Mouse (Mus musculus) CD4-positive, CD25-positive, alpha-beta regulatory T cell, adult 2 months (primary cell): Measurements from ENCODE around the gene Arl8a.

Source experiments
- DNase-seq: peaks from one replicate; pipeline ENCODE4 v3.0.0-alpha.2; 2012; ENCODE audit warnings: low read depth, low spot score

The Arl8a gene

DNA sequence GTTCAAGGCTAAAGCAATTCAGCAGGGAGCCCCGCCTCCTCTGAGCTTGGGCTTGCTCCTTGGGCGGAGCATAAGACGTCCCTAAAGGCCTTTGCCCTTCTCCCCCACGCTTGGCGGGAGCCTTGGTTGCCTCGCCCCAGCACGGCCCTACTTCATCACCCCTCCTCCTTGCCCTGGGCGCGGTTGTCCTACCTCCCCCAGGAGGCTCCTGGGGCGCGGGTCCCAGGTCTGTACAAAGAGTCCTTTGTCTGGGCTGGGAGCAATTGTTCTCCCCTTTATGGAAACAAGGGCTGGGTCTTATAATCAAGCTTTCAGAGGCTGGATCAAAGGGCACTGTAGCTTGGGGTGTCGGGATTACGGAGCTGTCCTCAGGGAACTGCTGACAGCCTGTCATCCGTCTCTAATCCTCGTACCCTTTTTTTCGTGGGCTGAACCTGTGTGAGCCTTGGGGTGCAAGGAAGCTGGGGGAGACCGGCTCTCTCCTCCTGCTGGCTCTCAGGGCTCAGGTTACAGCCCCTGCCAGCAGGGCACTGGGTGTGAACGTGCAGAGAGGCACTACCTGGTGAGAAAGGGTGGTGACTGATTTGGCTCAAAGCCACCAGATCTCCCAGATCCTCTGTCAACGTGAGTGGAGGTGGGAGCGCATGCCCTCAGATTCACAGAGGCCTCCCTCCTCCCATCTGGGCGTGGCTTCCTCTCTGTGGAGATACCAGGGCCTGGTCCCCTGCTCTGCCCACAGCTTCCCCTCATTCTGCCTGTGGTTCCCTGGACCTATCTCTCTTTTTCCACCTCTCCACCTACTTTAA, 52.6 kb downstream of the Arl8a start:
- DNase-seq, result peak; percentile 7

DNA sequence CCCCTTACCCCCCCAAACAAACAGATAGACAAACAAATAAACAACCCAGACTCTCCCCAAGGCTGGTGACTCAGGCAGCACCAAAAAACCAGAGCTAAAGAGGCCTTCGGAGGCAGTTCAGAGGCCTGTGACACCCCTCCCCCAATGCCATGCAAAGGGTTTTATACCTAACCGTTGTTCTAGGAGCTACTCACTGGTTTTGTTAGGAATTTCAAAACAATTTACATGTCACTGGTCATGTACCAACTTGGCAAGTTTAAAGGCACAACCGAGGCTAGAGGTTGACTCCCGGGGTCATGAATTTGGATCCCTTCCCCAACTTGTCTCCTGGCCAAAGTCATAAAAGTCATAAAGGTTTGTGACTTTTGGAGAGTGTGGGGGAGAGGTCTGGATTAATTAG, 53.8 kb downstream of the Arl8a start:
- no peak for DNase-seq

DNA sequence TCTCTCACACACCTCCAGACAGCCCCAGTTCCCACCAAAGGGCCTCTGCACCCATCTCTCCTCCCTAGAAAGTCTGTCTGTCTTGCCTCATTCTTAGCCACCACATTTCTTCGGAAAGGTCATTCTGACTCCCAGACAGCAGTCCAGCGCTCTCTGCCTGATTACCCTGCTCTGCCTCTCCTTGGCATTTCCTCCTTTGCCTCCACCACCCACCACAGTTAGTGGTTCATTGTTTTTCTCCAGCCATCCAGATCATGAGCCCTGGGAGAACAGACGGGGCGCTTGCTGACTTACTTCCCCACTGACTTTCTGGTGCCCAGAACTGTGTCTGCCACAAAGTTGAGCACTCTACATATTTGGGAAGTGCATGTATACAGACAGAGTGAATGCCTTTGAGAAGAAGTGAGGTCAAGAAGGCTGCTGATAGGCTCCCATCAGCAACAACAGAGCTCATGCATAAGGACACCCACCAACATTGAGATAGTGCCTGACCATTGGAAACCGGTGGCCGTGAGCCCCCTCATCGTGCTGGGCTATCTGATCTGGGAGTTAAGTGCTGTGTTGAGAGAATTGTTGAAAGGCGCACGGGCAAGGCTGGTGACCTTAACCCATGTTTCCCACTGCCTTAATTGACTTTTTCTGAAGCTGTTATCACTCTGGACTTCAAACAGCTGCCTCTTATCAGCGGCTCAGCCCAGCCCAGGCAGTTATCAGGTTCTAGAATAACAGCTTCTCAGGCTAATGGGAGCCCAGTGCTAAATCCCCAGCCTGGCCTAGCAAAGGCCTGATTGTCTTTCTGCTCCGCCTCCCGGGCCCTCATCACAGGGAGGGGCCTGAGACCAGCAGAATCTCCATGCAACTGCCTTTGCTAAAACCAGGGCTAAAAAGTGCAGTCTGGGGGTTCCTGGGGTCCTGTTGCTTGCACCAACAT, 57.8 kb downstream of the Arl8a start:
- no peak for DNase-seq

DNA sequence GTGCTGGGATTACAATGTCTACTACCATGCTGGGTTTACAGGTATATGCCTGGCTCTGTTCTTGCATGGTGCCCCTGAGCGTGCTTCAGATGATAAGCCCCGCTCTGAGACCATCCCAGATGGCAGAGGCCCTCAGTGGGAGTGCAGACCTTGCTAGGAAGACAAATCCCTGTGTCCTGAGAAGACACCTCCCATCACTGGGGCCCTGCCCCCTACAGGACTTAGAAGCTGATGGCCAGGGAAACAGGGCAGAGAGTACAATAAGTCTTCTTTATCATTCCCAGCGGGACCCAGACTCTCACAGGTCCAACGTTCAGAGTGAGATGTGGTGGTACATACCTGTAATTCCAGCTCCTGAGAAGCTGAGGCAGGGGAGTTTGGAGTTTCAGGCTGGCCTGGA, 58.6 kb downstream of the Arl8a start:
- no peak for DNase-seq
